Mouse (Mus musculus) hindlimb bud, embryonic 11.5 days (tissue): ENCODE results near the gene Abcb1b.
"Not testable (repeated sequence)": the region's sequence is repeated elsewhere in the genome, so short reads cannot be mapped to it uniquely, and the experiment has no call there.

Experiments
- DNase-seq: peaks from one replicate; pipeline ENCODE4 v3.0.0-alpha.2; 2012; ENCODE audit warnings: low read depth, low spot score; ENCODE audit errors: extremely low spot score

The Abcb1b gene

GRCm38 (mm10) chr5:8863580-8864337 is 65.8 kb downstream of the Abcb1b start:
- no peak for DNase-seq

- DNase-seq = not testable (repeated sequence)
These were observed 67.7 kb downstream of the Abcb1b start for GRCm38 (mm10) chr5:8865630-8866029.

GRCm38 (mm10) chr5:8866366-8866765 is 68.4 kb downstream of the Abcb1b start:
- DNase-seq = no peak

GRCm38 (mm10) chr5:8868019-8868418 is 70.1 kb downstream of the Abcb1b start:
- no peak for DNase-seq

- DNase-seq = no peak
These were observed 75.3 kb downstream of the Abcb1b start for GRCm38 (mm10) chr5:8872979-8873915.

- DNase-seq = no peak
These were observed 79.1 kb downstream of the Abcb1b start for GRCm38 (mm10) chr5:8877086-8877485.

- no peak for DNase-seq
These were observed 79.9 kb downstream of the Abcb1b start for GRCm38 (mm10) chr5:8877800-8878199.

GRCm38 (mm10) chr5:8885837-8886236 is 87.9 kb downstream of the Abcb1b start:
- no peak for DNase-seq

GRCm38 (mm10) chr5:8893300-8894103 is 95.6 kb downstream of the Abcb1b start, which contains the start of gene Abcb4:
Abcb4 (plus strand) TSS chr5:8893717.
- DNase-seq = no peak

GRCm38 (mm10) chr5:8894104-8894425 is 96.1 kb downstream of the Abcb1b start:
- DNase-seq = no peak

- DNase-seq = no peak
These were observed 96.9 kb downstream of the Abcb1b start for GRCm38 (mm10) chr5:8894641-8895490.

GRCm38 (mm10) chr5:8896198-8896597 is 98.3 kb downstream of the Abcb1b start:
- no peak for DNase-seq

GRCm38 (mm10) chr5:8898246-8898645 is 100.3 kb downstream of the Abcb1b start:
- DNase-seq = no peak

- DNase-seq = no peak
These were observed 103.1 kb downstream of the Abcb1b start for GRCm38 (mm10) chr5:8901001-8901400.

- no peak for DNase-seq
These were observed 104.3 kb downstream of the Abcb1b start for GRCm38 (mm10) chr5:8902141-8902817.

- DNase-seq = no peak
These were observed 106.6 kb downstream of the Abcb1b start for GRCm38 (mm10) chr5:8904539-8904938.

GRCm38 (mm10) chr5:8911567-8912198 is 113.7 kb downstream of the Abcb1b start:
- no peak for DNase-seq
